Mouse (Mus musculus) cerebellum, adult 2 months (tissue): Measurements from ENCODE around the gene Bbs10.

Source experiments
- CTCF ChIP-seq: fragments of 200-500 bp; IDR thresholded peaks from 2 replicates; pipeline ENCODE4 v1.5.1; 2011; ENCODE audit warnings: low read depth, mild to moderate bottlenecking, control low read depth, low read length, moderate library complexity, borderline replicate concordance; ENCODE audit not compliant: insufficient read depth
- POLR2A ChIP-seq: fragments of 200-500 bp; IDR thresholded peaks from 2 replicates; pipeline ENCODE4 v1.6.1; 2011; ENCODE audit warnings: low read length, control low read depth, borderline replicate concordance; ENCODE audit not compliant: insufficient read depth

DNA sequence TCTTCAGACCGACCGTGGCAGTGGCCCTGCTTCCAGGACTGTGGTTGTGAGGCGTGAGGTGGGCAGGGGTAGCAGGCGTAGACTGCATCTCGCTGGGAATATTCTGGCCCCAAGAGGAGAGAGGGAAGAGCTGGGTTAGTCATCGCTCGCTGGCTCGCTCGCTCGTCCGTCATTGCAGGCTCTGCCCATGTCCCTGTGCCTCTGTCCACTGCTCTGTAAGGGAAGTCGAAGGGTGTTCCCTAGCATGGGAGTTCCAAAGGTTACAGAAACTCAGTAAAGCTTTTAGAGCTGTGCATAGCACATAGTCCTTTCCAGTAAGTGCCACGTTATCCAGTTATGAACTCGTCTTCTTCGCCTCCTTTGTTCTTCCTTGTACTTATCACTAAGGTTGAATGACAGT lies 26.8 kb upstream of the Bbs10 start:
- TF ChIP-seq POLR2A = no peak
- TF ChIP-seq CTCF = no peak
